Mouse (Mus musculus): ENCODE measurements at regions not wholly inside any gene's neighbourhood (a gene's known extent, or its start where the extent isn't known, plus 50 kb on each side); places are given as distances from the start of the nearest gene placed in this dataset.

DNA sequence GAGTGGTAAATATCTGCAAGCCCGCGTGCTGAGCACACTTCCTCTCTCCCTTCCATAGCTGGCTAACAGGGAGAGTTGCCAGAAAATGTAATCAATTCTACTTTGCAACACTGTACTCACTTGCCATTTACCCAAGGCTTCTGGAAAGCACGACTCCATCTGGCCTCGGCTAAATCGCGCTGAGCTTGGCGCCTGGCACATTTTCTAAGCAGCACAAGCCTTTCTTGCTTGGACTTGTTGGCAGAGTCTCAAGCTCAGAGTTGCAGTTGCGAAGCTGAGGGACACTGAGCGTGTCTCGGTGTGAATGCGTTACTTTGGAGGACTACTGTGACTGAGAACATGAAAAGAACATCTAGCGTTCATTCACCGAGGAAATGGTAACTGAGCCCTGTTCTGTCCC lies 164.9 kb upstream of the Lmcd1 start:
- Histone ChIP-seq H3K36me3 (ENCODE audit: control insufficient read depth, insufficient read depth, low read length) (no peaks in the 10 kb centered on the region), H3K4me1 (ENCODE audit: control insufficient read depth, insufficient read depth, insufficient read length, low read length) (no peaks in the 10 kb centered on the region)
- no peak for TF ChIP-seq POLR2A (IDR thresholded peaks at IDR 0.05; ENCODE audit: low read depth, low read length)
- no peak for TF ChIP-seq CTCF (IDR thresholded peaks at IDR 0.05; ENCODE audit: extremely low read depth, insufficient read length, insufficient replicate concordance, low read depth, low read length)

DNA sequence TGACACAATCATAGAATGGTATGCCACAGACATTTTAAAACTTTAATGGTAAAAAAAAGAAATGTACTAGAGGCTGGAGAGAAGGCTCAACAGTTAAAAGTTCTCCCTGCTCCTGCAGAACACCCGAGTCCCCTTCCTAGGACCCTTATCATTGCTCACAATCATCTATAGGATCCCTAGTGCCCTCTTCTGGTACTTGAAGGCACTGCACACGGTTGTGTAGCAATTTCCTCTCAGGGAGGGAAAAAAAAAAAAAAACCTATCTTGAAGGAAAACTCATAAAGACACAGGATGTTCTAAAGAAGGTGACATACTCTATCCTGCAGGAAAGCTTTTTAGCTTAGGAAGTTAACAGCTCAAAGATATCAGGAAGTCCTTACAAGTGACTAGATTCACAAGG lies 154.4 kb upstream of the Lmcd1 start:
- H3K4me3 ChIP-seq (ENCODE audit: low read depth, low read length), result no peak overlapping the region
- no peaks in the 10 kb centered on the region for H3K4me1 ChIP-seq (ENCODE audit: control insufficient read depth, insufficient read depth, insufficient read length, low read length)
- TF ChIP-seq POLR2A (IDR thresholded peaks at IDR 0.05; ENCODE audit: low read depth, low read length) (no peak), CTCF (IDR thresholded peaks at IDR 0.05; ENCODE audit: extremely low read depth, insufficient read length, insufficient replicate concordance, low read depth, low read length) (no peak)
- WGBS, result 30% methylated on average over 2 of the region's 2 CpGs
- no peaks in the 10 kb centered on the region for H3K27me3 ChIP-seq (ENCODE audit: control insufficient read depth, insufficient read depth, low read length)
- H3K36me3 ChIP-seq (ENCODE audit: control insufficient read depth, insufficient read depth, low read length), result no peaks in the 10 kb centered on the region
- H3K27ac ChIP-seq (ENCODE audit: insufficient read depth, low read depth, low read length), result no peak overlapping the region

More for the DNA sequence above, 164.9 kb upstream of the Lmcd1 start:
- Histone ChIP-seq H3K27me3 (ENCODE audit: control insufficient read depth, insufficient read depth, low read length) (no peaks in the 10 kb centered on the region), H3K27ac (ENCODE audit: insufficient read depth, low read depth, low read length) (no peak overlapping the region), H3K4me3 (ENCODE audit: low read depth, low read length) (no peak overlapping the region)
- 83% methylated on average over 13 of the region's 13 CpGs for WGBS

GRCm38 (mm10) chr6:112133522-112133921 lies 140.0 kb upstream of the Lmcd1 start:
- TF ChIP-seq CTCF (IDR thresholded peaks at IDR 0.05; ENCODE audit: extremely low read depth, insufficient read length, insufficient replicate concordance, low read depth, low read length) (peak; percentile 44; the same call in 1 of the 2 replicates), POLR2A (IDR thresholded peaks at IDR 0.05; ENCODE audit: low read depth, low read length) (no peak)
- H3K4me1 ChIP-seq (ENCODE audit: control insufficient read depth, insufficient read depth, insufficient read length, low read length), result no peaks in the 10 kb centered on the region
- H3K27ac ChIP-seq (ENCODE audit: insufficient read depth, low read depth, low read length), result no peak overlapping the region
- H3K36me3 ChIP-seq (ENCODE audit: control insufficient read depth, insufficient read depth, low read length), result no peaks in the 10 kb centered on the region
- no peak overlapping the region for H3K4me3 ChIP-seq (ENCODE audit: low read depth, low read length)
- 20% methylated on average over 3 of the region's 3 CpGs for WGBS
- no peaks in the 10 kb centered on the region for H3K27me3 ChIP-seq (ENCODE audit: control insufficient read depth, insufficient read depth, low read length)

GRCm38 (mm10) chr6:112152535-112153364 lies 120.8 kb upstream of the Lmcd1 start:
- Histone ChIP-seq H3K36me3 (ENCODE audit: control insufficient read depth, insufficient read depth, low read length) (no peaks in the 10 kb centered on the region), H3K27me3 (ENCODE audit: control insufficient read depth, insufficient read depth, low read length) (no peaks in the 10 kb centered on the region), H3K4me3 (ENCODE audit: low read depth, low read length) (no peak overlapping the region), H3K27ac (ENCODE audit: insufficient read depth, low read depth, low read length) (no peak overlapping the region), H3K4me1 (ENCODE audit: control insufficient read depth, insufficient read depth, insufficient read length, low read length) (no peaks in the 10 kb centered on the region)
- WGBS, result 71% methylated on average over 10 of the region's 10 CpGs
- TF ChIP-seq CTCF (IDR thresholded peaks at IDR 0.05; ENCODE audit: extremely low read depth, insufficient read length, insufficient replicate concordance, low read depth, low read length) (no peak), POLR2A (IDR thresholded peaks at IDR 0.05; ENCODE audit: low read depth, low read length) (no peak)

DNA sequence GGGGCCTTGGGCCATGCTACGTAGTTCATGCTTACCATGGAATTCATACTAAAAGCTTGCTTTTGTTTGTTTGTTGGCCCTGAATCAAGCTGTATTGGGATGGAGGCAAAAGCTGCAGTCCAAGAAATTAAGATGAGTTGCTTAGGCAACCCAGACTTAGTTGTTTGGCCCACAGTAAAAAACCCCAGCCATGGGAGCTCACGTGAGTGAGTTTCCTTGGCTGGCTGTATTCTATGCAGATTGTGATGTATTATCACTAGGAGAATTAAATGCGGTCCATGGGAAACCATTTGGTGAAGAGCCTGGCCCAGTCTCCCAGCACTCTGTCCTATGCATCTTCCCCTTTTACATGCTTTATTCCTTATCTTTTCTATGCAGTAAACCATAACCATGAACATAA lies 106.1 kb upstream of the Lmcd1 start:
- no peaks in the 10 kb centered on the region for H3K4me1 ChIP-seq (ENCODE audit: control insufficient read depth, insufficient read depth, insufficient read length, low read length)
- WGBS, result 79% methylated on average over 3 of the region's 3 CpGs
- H3K27ac ChIP-seq (ENCODE audit: insufficient read depth, low read depth, low read length), result no peak overlapping the region
- TF ChIP-seq CTCF (IDR thresholded peaks at IDR 0.05; ENCODE audit: extremely low read depth, insufficient read length, insufficient replicate concordance, low read depth, low read length) (no peak), POLR2A (IDR thresholded peaks at IDR 0.05; ENCODE audit: low read depth, low read length) (no peak)
- H3K27me3 ChIP-seq (ENCODE audit: control insufficient read depth, insufficient read depth, low read length), result no peaks in the 10 kb centered on the region
- no peaks in the 10 kb centered on the region for H3K36me3 ChIP-seq (ENCODE audit: control insufficient read depth, insufficient read depth, low read length)
- no peak overlapping the region for H3K4me3 ChIP-seq (ENCODE audit: low read depth, low read length)

GRCm38 (mm10) chr6:112176344-112176743 lies 97.2 kb upstream of the Lmcd1 start:
- no peak overlapping the region for H3K4me3 ChIP-seq (ENCODE audit: low read depth, low read length)
- no peak overlapping the region for H3K27ac ChIP-seq (ENCODE audit: insufficient read depth, low read depth, low read length)
- H3K36me3 ChIP-seq (ENCODE audit: control insufficient read depth, insufficient read depth, low read length), result no peaks in the 10 kb centered on the region
- no peak for TF ChIP-seq CTCF (IDR thresholded peaks at IDR 0.05; ENCODE audit: extremely low read depth, insufficient read length, insufficient replicate concordance, low read depth, low read length)
- TF ChIP-seq POLR2A (IDR thresholded peaks at IDR 0.05; ENCODE audit: low read depth, low read length), result no peak
- no peaks in the 10 kb centered on the region for H3K27me3 ChIP-seq (ENCODE audit: control insufficient read depth, insufficient read depth, low read length)
- WGBS, result 23% methylated on average over 2 of the region's 2 CpGs
- no peaks in the 10 kb centered on the region for H3K4me1 ChIP-seq (ENCODE audit: control insufficient read depth, insufficient read depth, insufficient read length, low read length)

DNA sequence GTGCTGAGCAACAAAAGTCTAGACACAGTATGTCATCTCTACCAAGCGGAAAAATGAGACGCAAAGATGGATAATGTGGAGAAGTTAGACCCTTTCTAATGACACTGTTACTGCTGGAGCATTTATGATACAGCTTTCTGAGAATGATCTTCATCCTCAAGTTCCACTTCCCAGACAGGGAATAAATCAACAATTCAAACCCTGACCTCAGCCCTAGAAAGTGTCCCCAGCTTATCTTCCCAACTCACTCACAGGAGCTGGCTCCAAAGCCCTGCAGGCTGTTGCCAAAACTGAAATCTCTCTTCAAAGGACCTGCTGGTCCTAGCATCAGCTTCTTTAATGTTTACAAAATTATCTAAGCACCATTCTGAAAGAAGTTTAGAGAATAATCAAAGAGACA lies 85.9 kb upstream of the Lmcd1 start:
- H3K27me3 ChIP-seq (ENCODE audit: control insufficient read depth, insufficient read depth, low read length), result no peaks in the 10 kb centered on the region; the same call in 1 of the 2 replicates
- H3K4me3 ChIP-seq (ENCODE audit: low read depth, low read length), result no peak overlapping the region
- no peaks in the 10 kb centered on the region for H3K36me3 ChIP-seq (ENCODE audit: control insufficient read depth, insufficient read depth, low read length)
- H3K4me1 ChIP-seq (ENCODE audit: control insufficient read depth, insufficient read depth, insufficient read length, low read length), result no peaks in the 10 kb centered on the region
- no peak for TF ChIP-seq CTCF (IDR thresholded peaks at IDR 0.05; ENCODE audit: extremely low read depth, insufficient read length, insufficient replicate concordance, low read depth, low read length)
- no peak for TF ChIP-seq POLR2A (IDR thresholded peaks at IDR 0.05; ENCODE audit: low read depth, low read length)
- WGBS, result 85% methylated on average over 2 of the region's 2 CpGs
- no peak overlapping the region for H3K27ac ChIP-seq (ENCODE audit: insufficient read depth, low read depth, low read length)
